Mouse (Mus musculus): ENCODE results near the gene Swap70. TPM values are rescaled to one million over a fixed set of nuclear protein-coding genes. Genes with fewer than 3 reads are reported as not detected.
A peak's percentile ranks its signal among the peaks of the same experiment; 100 is the strongest.

Swap70 gene
- polyA plus RNA-seq, 1 experiment from 2014 or later: 18.6 TPM

- no peaks in the 10 kb centered on the region for H3K36me3 ChIP-seq
- no peak for ATAC-seq (replicated peaks; ENCODE audit: insufficient number of reproducible peaks, insufficient read depth, low FRiP score, low read depth)
- no peak overlapping the region for H3K27ac ChIP-seq
- no peak overlapping the region for H3K4me3 ChIP-seq
- H3K4me2 ChIP-seq: no peak overlapping the region
- no peaks in the 10 kb centered on the region for H3K27me3 ChIP-seq
- no peak overlapping the region for H3K9ac ChIP-seq
- peaks cover 27% of the 10 kb centered on the region for H3K4me1 ChIP-seq (replicated peaks)
- no peaks in the 10 kb centered on the region for H3K9me3 ChIP-seq (replicated peaks)
- 86% methylated on average over 4 of the region's 4 CpGs for WGBS
These were observed 18.1 kb downstream of the Swap70 start for GRCm38 (mm10) chr7:110239590-110239989.

- H3K4me1 ChIP-seq (replicated peaks): peaks cover 33% of the 10 kb centered on the region
- no peak overlapping the region for H3K4me3 ChIP-seq
- ATAC-seq (replicated peaks; ENCODE audit: insufficient number of reproducible peaks, insufficient read depth, low FRiP score, low read depth): no peak
- no peaks in the 10 kb centered on the region for H3K9me3 ChIP-seq (replicated peaks)
- H3K9ac ChIP-seq: no peak overlapping the region
- H3K36me3 ChIP-seq: no peaks in the 10 kb centered on the region
- WGBS: 73% methylated on average over 9 of the region's 9 CpGs
- no peak overlapping the region for H3K4me2 ChIP-seq
- H3K27ac ChIP-seq: no peak overlapping the region
- H3K27me3 ChIP-seq: no peaks in the 10 kb centered on the region
These were observed 20.2 kb downstream of the Swap70 start for GRCm38 (mm10) chr7:110241472-110242289.

- WGBS: 90% methylated on average over 5 of the region's 5 CpGs
- H3K9me3 ChIP-seq (replicated peaks): no peaks in the 10 kb centered on the region
- ATAC-seq (replicated peaks; ENCODE audit: insufficient number of reproducible peaks, insufficient read depth, low FRiP score, low read depth): no peak
- no peak overlapping the region for H3K9ac ChIP-seq
- no peak overlapping the region for H3K4me2 ChIP-seq
- H3K4me1 ChIP-seq (replicated peaks): peaks cover 31% of the 10 kb centered on the region
- no peaks in the 10 kb centered on the region for H3K36me3 ChIP-seq
- H3K4me3 ChIP-seq: no peak overlapping the region
- no peaks in the 10 kb centered on the region for H3K27me3 ChIP-seq
- H3K27ac ChIP-seq: no peak overlapping the region
These were observed 20.7 kb downstream of the Swap70 start for GRCm38 (mm10) chr7:110242290-110242581.

- H3K4me1 ChIP-seq (replicated peaks): peaks cover 30% of the 10 kb centered on the region
- peak overlapping the region; percentile 76 for H3K27ac ChIP-seq
- no peak overlapping the region for H3K4me3 ChIP-seq
- H3K9ac ChIP-seq: no peak overlapping the region
- no peaks in the 10 kb centered on the region for H3K9me3 ChIP-seq (replicated peaks)
- H3K36me3 ChIP-seq: no peaks in the 10 kb centered on the region
- H3K4me2 ChIP-seq: peak overlapping the region; percentile 41
- WGBS: 42% methylated on average over 9 of the region's 9 CpGs
- peak; percentile 69 for ATAC-seq (replicated peaks; ENCODE audit: insufficient number of reproducible peaks, insufficient read depth, low FRiP score, low read depth)
- H3K27me3 ChIP-seq: no peaks in the 10 kb centered on the region
These were observed 23.6 kb downstream of the Swap70 start for GRCm38 (mm10) chr7:110245128-110245527.

GRCm38 (mm10) chr7:110246526-110246925, 25.0 kb downstream of the Swap70 start:
- H3K27ac ChIP-seq: no peak overlapping the region
- no peaks in the 10 kb centered on the region for H3K36me3 ChIP-seq
- no peak overlapping the region for H3K4me3 ChIP-seq
- no peak for ATAC-seq (replicated peaks; ENCODE audit: insufficient number of reproducible peaks, insufficient read depth, low FRiP score, low read depth)
- H3K4me2 ChIP-seq: no peak overlapping the region
- H3K4me1 ChIP-seq (replicated peaks): peaks cover 27% of the 10 kb centered on the region
- WGBS: 90% methylated on average over 9 of the region's 9 CpGs
- no peak overlapping the region for H3K9ac ChIP-seq
- no peaks in the 10 kb centered on the region for H3K9me3 ChIP-seq (replicated peaks)
- H3K27me3 ChIP-seq: no peaks in the 10 kb centered on the region

- ATAC-seq (replicated peaks; ENCODE audit: insufficient number of reproducible peaks, insufficient read depth, low FRiP score, low read depth): no peak
- H3K27me3 ChIP-seq: no peaks in the 10 kb centered on the region
- peaks cover 2% of the 10 kb centered on the region; the same call in 1 of the 2 replicates for H3K36me3 ChIP-seq
- no peak overlapping the region for H3K4me2 ChIP-seq
- H3K27ac ChIP-seq: 0 out of 2 replicates have a peak overlapping the region, but pooled peaks have one; percentile 11
- WGBS: 95% methylated on average over 3 of the region's 3 CpGs
- peaks cover 27% of the 10 kb centered on the region for H3K4me1 ChIP-seq (replicated peaks)
- H3K9ac ChIP-seq: no peak overlapping the region
- no peak overlapping the region for H3K4me3 ChIP-seq
- H3K9me3 ChIP-seq (replicated peaks): no peaks in the 10 kb centered on the region
These were observed 26.3 kb downstream of the Swap70 start for GRCm38 (mm10) chr7:110247801-110248200.

GRCm38 (mm10) chr7:110248677-110249076, 27.2 kb downstream of the Swap70 start:
- H3K4me2 ChIP-seq: no peak overlapping the region
- no peaks in the 10 kb centered on the region for H3K9me3 ChIP-seq (replicated peaks)
- no peak overlapping the region for H3K4me3 ChIP-seq
- no peak for ATAC-seq (replicated peaks; ENCODE audit: insufficient number of reproducible peaks, insufficient read depth, low FRiP score, low read depth)
- H3K36me3 ChIP-seq: peaks cover 6% of the 10 kb centered on the region; the same call in 1 of the 2 replicates
- no peaks in the 10 kb centered on the region for H3K27me3 ChIP-seq
- 69% methylated on average over 4 of the region's 4 CpGs for WGBS
- H3K27ac ChIP-seq: no peak overlapping the region
- H3K9ac ChIP-seq: no peak overlapping the region
- H3K4me1 ChIP-seq (replicated peaks): peaks cover 27% of the 10 kb centered on the region

GRCm38 (mm10) chr7:110253861-110254260, 32.4 kb downstream of the Swap70 start:
- no peak for ATAC-seq (replicated peaks; ENCODE audit: insufficient number of reproducible peaks, insufficient read depth, low FRiP score, low read depth)
- Histone ChIP-seq H3K9ac (no peak overlapping the region), H3K9me3 (replicated peaks) (no peaks in the 10 kb centered on the region), H3K4me2 (no peak overlapping the region), H3K4me3 (no peak overlapping the region), H3K27ac (no peak overlapping the region), H3K36me3 (peaks cover 6% of the 10 kb centered on the region; the same call in 1 of the 2 replicates), H3K27me3 (no peaks in the 10 kb centered on the region), H3K4me1 (replicated peaks) (peaks cover 22% of the 10 kb centered on the region)
- whole genome bisulfite sequencing: 26% methylated on average over 2 of the region's 2 CpGs

GRCm38 (mm10) chr7:110254395-110254794, 32.9 kb downstream of the Swap70 start:
- Histone ChIP-seq H3K9ac (no peak overlapping the region), H3K27me3 (no peaks in the 10 kb centered on the region), H3K27ac (no peak overlapping the region), H3K36me3 (peaks cover 6% of the 10 kb centered on the region; the same call in 1 of the 2 replicates), H3K4me2 (no peak overlapping the region), H3K9me3 (replicated peaks) (no peaks in the 10 kb centered on the region), H3K4me3 (no peak overlapping the region), H3K4me1 (replicated peaks) (peaks cover 17% of the 10 kb centered on the region)
- no peak for ATAC-seq (replicated peaks; ENCODE audit: insufficient number of reproducible peaks, insufficient read depth, low FRiP score, low read depth)
- WGBS: 63% methylated on average over 5 of the region's 5 CpGs

GRCm38 (mm10) chr7:110257059-110257458, 35.5 kb downstream of the Swap70 start:
- H3K27ac ChIP-seq: no peak overlapping the region
- no peaks in the 10 kb centered on the region for H3K27me3 ChIP-seq
- H3K4me3 ChIP-seq: no peak overlapping the region
- 78% methylated on average over 2 of the region's 2 CpGs for WGBS
- no peak for ATAC-seq (replicated peaks; ENCODE audit: insufficient number of reproducible peaks, insufficient read depth, low FRiP score, low read depth)
- H3K4me2 ChIP-seq: no peak overlapping the region
- H3K36me3 ChIP-seq: peaks cover 6% of the 10 kb centered on the region; the same call in 1 of the 2 replicates
- H3K9me3 ChIP-seq (replicated peaks): no peaks in the 10 kb centered on the region
- H3K4me1 ChIP-seq (replicated peaks): peaks cover 35% of the 10 kb centered on the region
- H3K9ac ChIP-seq: no peak overlapping the region

GRCm38 (mm10) chr7:110258196-110258950, 36.9 kb downstream of the Swap70 start:
- H3K27me3 ChIP-seq: no peaks in the 10 kb centered on the region
- peaks cover 46% of the 10 kb centered on the region for H3K4me1 ChIP-seq (replicated peaks)
- H3K27ac ChIP-seq: 0 out of 2 replicates have a peak overlapping the region, but pooled peaks have one; percentile 38
- H3K9ac ChIP-seq: no peak overlapping the region
- H3K4me2 ChIP-seq: no peak overlapping the region
- H3K4me3 ChIP-seq: no peak overlapping the region
- no peak for ATAC-seq (replicated peaks; ENCODE audit: insufficient number of reproducible peaks, insufficient read depth, low FRiP score, low read depth)
- H3K9me3 ChIP-seq (replicated peaks): no peaks in the 10 kb centered on the region
- no peaks in the 10 kb centered on the region for H3K36me3 ChIP-seq
- 71% methylated on average over 11 of the region's 11 CpGs for WGBS
